Mouse (Mus musculus) myocyte (in vitro differentiated cells): Measurements from ENCODE around the gene Ptgs2.

Experiments
- CEBPB ChIP-seq: IDR thresholded peaks from 2 replicates; pipeline ENCODE4 v1.6.1; 2011; ENCODE audit warnings: mild to moderate bottlenecking, moderate library complexity; ENCODE audit not compliant: poor library complexity, insufficient read depth, severe bottlenecking
- E2F4 ChIP-seq: IDR thresholded peaks from one replicate; pipeline ENCODE4 v1.6.1; 2011; ENCODE audit warnings: mild to moderate bottlenecking, control low read depth, moderate library complexity; ENCODE audit not compliant: insufficient read depth
- MAX ChIP-seq: IDR thresholded peaks from one replicate; pipeline ENCODE4 v1.6.1; 2011; ENCODE audit warnings: low read depth, mild to moderate bottlenecking, control low read depth
- MYOG ChIP-seq, 3 experiments: IDR thresholded peaks; one replicate each; pipeline ENCODE4 v1.6.1; 2011; ENCODE audit warnings: control low read depth in 2 of 3, low read depth in 2 of 3, mild to moderate bottlenecking in 2 of 3; ENCODE audit not compliant: insufficient read length in 2 of 3, control insufficient read depth in 1 of 3, insufficient read depth in 1 of 3
- POLR2A ChIP-seq: IDR thresholded peaks from one replicate; pipeline ENCODE4 v1.6.1; 2011; ENCODE audit warnings: low read depth, mild to moderate bottlenecking, control low read depth, moderate library complexity; ENCODE audit not compliant: insufficient read length
- POLR2AphosphoS2 ChIP-seq: IDR thresholded peaks from one replicate; pipeline ENCODE4 v1.6.1; 2011; ENCODE audit warnings: low read depth, control low read depth; ENCODE audit not compliant: insufficient read length
- REST ChIP-seq: IDR thresholded peaks from one replicate; pipeline ENCODE4 v1.6.1; 2011; ENCODE audit warnings: mild to moderate bottlenecking, control low read depth, moderate library complexity; ENCODE audit not compliant: insufficient read depth, insufficient read length
- TCF12 ChIP-seq: IDR thresholded peaks from one replicate; pipeline ENCODE4 v1.6.1; 2011; ENCODE audit warnings: mild to moderate bottlenecking, control low read depth; ENCODE audit not compliant: poor library complexity, insufficient read depth, severe bottlenecking
- USF1 ChIP-seq: IDR thresholded peaks from one replicate; pipeline ENCODE4 v1.6.1; 2011; ENCODE audit warnings: low read depth, mild to moderate bottlenecking, control low read depth, moderate library complexity

DNA sequence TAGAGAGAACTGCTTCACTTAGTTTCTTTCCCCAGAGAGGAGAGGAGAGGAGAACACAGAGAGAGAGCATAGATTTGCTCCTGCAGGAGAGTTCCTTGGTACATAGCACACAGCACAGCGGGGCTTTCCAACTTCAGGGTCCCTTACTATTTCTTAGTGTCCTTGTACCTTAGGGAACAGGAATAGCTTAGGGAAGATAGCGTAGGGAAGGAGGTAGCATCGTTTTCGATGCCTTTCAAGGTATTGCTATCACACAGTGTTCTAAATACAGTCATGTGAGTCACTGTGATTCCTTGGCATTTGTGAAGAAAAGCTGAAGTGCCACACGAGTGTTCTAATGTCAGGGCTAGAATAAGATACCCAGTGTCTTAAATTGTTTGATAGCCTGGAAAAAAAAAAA, 18.5 kb downstream of the Ptgs2 start:
- TF ChIP-seq MAX (no peak), TCF12 (no peak), POLR2A (no peak), POLR2AphosphoS2 (no peak), USF1 (no peak), REST (no peak), E2F4 (no peak), CEBPB (no peak), MYOG (IDR thresholded peaks at IDR 0.05; ENCODE audit: control insufficient read depth in 1 of 3, insufficient read depth in 1 of 3, insufficient read length in 2 of 3, low read depth in 2 of 3) (no peak)
